Mouse (Mus musculus) frontal cortex, adult 2 months (tissue): ENCODE results near the gene Capn15. TPM values are rescaled to one million over a fixed set of nuclear protein-coding genes. Genes with fewer than 3 reads are reported as not detected.

Experiments
- DNase-seq, 2 experiments: peaks; one replicate each; pipeline ENCODE4 v3.0.0; 2022; ENCODE audit warnings: low spot score in 1 of 2; ENCODE audit errors: extremely low spot score in 1 of 2
- polyA plus RNA-seq: library from polyadenylated mRNA; depleted of rRNA; stranded (reverse); fragments of >200 nt; gene quantifications from 2 replicates; pipeline ENCODE4 v1.2.3, GENCODE M21; 2012

Gene Capn15
- polyA plus RNA-seq, 1 experiment, result 48.5 TPM

GRCm38 (mm10) chr17:25957586-25958051 is 28.0 kb downstream of the Capn15 start:
- DNase-seq, result no peak

DNA sequence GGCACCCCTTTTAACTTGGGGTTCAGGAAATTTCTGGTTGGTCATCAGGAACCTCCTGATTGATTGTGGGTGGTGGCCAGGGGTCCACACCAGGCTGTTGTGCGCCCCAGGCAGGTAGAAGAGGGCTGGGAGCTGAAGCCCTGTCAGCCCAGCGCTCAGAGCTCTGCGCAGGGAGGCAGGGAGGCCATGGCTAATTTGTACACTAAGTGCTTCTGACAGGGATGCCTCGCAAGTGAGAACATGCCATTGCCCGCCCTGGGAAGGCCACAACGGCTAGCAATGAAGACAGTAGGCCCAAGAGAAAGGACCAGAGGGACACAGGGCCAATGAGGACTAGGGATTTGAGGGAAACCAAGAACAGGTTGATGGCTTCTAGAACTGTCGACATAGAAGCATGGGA is 29.0 kb downstream of the Capn15 start:
- DNase-seq, result no peak

- no peak for DNase-seq
These were observed 29.4 kb downstream of the Capn15 start for GRCm38 (mm10) chr17:25956201-25956600.

- DNase-seq, result no peak
These were observed 29.9 kb downstream of the Capn15 start for GRCm38 (mm10) chr17:25955736-25956135.

DNA sequence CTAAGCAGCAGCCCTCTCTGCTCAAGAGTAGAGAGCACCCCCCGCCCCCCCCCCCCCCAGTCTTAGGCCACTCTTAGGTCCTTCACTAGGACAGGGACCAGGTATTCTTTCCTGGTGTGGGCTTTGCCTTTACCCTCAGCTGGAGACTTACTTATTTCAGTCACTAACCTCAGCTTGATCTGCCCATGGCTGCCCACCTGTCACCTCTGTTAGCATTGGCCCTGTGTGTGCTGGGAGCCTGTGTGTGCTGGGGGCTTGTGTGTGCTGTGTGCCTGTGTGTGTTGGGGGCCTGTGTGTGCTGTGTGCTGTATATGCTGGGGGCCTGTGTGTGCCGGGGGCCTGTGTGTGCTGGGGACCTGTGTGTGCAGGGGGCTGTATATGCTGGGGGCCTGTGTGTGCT is 30.9 kb downstream of the Capn15 start:
- DNase-seq, result no peak

DNA sequence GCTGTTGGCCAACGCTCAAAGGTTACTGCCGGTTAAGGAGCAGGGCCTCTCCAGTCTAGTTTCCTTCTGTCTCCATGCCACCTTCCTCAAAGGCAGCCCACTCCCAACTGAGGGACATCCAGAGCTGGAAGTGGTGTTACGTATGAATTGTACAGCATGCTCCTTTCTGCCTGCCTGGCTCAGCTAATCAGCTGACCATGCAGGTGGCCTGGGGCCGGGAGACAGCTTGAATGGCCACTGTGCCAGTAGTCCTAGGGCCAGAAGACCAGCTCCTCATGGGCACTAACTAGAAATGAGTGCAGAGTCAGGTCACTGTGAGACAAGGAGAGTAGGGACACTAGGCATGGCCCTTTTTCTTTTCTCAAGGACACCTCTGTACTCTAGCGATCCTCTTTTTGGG is 32.4 kb downstream of the Capn15 start:
- no peak for DNase-seq

DNA sequence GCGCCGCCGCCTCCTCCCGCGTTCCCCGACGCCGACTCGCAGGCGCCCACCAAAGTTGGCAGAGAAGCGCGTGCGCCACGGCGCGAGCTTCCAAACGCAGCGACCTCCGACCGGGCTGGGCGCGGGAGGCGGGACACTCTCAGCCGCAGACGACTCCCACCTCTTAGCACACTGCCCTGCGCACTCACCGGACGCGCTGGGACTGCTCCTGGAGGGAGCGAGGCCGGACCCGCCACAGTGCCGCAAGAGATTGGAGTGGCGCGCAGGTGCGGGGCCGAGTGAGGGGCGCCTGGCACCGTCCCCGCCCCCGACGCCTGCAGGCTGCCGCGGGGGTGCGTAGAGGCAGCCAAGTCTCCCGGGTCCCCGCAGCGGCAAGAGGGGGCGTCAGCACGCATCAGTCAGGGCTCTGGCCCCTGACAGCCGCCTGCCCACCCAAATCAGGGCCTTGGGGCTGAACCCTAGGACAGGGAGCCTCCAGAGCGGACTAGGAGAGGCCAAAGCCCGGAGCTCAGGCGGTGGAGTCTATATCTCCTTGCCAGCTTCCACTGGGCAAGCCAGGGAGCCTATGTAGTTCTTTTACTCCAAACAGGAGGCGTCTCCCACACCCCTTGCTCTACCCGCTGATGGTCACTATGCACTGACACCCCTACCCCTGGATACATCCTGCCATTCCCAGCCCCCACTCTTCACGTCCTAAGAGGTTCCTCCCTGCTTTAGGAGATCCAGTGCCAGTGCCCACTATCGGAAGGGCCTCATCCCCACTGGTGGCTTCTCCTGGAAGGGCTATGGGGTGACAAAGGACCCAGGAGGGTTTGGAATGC is 33.6 kb downstream of the Capn15 start, which contains the start of gene A930017K11Rik:
Gene A930017K11Rik (minus strand): TSS at position 763 of the 821 bp plus-strand sequence.
- DNase-seq, result no peak

DNA sequence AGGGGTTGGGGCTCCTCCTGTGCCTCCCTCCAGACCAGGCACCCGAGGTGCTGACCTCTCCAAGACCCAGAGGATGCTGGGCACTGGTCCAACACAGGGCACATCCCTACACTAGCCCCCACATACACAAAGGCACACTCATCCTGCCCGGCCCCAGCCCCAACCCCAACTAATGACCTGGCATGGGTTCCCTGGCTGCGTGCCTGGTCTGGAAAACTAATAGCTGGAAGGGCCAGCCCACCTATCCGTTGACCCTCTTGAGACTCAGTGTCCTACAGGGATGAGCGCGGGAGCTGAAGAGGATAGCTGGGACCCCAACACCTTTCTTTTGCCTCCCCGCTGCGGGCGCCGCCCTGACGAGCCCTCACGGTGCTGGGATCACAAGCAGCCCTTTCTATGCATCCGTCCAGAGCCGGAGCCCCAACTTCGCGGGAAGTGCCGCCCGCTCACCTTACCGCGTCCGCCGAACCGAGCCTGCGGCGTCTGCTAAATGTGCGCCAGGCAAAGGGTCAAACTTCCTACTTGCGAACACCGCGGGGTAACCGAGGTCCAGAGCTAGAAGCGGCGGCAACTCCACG is 34.3 kb downstream of the Capn15 start:
- DNase-seq, result no peak

- no peak for DNase-seq
These were observed 34.9 kb downstream of the Capn15 start for GRCm38 (mm10) chr17:25950706-25951105.

- no peak for DNase-seq
These were observed 35.6 kb downstream of the Capn15 start for GRCm38 (mm10) chr17:25949981-25950380.

- DNase-seq, result no peak
These were observed 37.5 kb downstream of the Capn15 start for GRCm38 (mm10) chr17:25948051-25948450.

DNA sequence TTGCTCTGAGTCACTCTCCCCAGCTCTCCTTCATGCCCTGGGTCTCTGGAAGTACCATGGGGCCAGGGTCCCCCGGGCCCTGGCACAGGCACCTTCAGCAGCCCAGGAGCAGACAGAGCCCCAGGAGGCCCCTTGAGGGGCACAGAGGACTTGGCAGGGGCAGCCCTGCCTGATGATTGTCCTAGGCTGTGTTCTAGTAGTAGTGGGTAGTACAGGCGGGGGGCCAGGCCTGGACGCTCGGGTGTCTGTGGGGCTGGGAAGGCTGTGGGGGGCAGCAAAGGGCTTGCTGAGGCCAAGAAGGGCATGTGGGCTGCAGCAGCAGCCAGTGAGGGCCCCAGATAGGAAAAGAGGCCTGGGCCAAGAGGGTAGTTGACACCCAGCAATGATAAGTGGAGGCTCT is 38.0 kb downstream of the Capn15 start:
- DNase-seq, result no peak

- no peak for DNase-seq
These were observed 38.7 kb downstream of the Capn15 start for GRCm38 (mm10) chr17:25946891-25947290.

DNA sequence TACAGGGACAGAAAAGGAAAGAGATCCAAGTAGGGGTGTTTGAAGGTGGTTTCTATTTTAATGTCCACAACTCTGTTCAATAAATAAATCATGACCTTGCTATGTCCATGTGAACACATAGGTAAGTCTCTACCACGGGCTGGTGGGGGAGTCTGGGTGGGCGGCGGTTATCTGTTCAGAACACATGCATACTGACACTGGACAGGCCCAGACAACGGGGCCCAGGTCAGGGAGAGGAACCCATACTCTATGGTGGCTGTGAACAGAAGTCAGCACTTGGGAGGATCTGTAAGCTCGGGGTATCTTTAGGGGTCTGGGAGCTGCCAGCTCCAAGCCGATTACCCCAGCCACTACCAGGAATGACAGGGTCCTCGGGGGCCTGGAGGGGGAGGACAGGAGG is 39.2 kb downstream of the Capn15 start:
- no peak for DNase-seq

DNA sequence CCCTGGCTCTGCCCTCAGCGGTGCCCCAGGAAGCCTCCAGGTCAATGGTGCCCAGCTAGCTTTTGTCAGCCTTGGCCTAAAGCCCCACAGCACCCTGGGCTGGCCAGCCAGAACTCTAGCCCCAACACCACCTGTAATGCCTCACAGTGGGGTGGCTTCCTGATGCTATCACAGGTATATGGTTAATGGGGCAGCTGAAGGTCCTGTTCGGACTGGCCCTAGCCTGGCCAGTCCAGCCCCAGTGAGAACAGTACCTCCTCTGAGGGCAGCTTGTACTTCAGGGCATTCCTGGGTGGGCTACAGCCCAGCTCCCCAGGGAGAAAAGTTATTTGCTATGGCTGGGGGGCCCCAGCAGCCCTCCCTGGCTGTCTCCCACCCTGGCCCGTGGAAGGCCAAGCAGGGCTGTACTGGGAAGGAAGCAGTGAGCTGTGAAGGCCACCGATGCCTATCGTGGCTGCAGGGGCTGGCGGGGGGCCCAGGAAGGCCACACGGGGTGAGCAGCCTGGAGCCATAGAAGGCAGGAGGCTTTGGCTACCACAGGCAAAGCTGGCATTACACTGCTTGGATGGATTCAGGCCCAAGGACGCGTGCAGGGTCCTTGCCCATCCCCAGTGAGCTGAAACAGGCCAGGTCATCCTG is 40.0 kb downstream of the Capn15 start:
- DNase-seq, result no peak

DNA sequence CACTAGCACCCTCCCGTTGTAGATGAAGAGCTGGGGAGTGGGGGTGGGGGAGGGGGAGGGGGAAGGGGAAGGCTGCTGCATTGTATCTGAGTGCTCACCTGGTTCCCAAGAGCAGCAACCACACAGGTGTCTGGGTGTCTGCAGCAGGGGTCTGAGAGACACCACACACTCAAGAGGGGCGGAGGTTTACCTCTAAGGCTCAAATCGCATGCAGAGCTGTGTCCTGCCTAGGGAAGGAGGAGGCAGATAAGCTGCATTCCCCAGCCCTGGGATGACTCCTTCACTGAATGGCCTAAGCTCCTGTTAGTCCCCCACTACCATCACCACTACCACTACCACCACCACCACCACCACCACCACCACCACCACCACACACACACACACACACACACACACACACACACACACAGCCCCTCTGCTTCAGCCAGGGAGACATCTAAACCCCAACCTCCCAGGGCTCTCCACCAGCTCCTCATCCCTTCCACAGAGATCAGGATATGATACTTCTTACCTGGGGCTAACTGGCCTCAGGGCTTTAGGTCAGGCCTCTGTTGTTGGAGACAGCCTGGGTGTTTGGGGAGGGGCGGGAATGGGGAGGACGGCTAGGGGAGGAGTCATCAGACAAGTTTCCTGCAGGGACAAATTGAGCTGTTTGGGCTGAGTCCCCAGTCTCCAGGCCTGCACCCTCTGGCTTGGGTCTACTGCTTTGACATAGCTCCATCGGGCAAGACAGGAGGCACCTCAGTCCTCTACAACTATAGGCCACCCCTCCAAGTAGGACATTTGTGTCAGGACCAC is 41.0 kb downstream of the Capn15 start, which contains the start of the genes Pigq and Nhlrc4:
Gene Pigq (minus strand): TSS at position 571 of the 798 bp plus-strand sequence.
Gene Nhlrc4 (minus strand): TSS at position 596 of the 798 bp plus-strand sequence.
- DNase-seq, result no peak

DNA sequence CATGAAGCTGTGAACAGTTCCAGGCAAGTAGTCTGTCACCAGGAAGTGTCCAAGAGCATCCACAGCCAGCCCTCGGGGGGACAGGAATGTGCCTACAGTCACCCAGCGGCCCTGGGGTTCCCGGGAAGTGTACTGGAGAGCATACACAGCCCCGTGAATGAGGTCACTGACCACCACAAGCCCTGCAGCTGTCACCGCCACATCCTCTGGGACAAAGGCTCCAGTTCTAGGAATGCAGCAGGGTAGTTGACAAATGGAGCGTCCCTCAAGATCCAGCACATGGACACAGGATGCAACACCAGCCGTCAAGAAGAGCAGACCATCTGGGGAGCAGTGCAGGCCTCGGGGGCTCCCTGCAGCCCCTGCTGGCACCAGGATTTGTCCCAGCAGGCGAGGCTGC is 41.8 kb downstream of the Capn15 start:
- no peak for DNase-seq

DNA sequence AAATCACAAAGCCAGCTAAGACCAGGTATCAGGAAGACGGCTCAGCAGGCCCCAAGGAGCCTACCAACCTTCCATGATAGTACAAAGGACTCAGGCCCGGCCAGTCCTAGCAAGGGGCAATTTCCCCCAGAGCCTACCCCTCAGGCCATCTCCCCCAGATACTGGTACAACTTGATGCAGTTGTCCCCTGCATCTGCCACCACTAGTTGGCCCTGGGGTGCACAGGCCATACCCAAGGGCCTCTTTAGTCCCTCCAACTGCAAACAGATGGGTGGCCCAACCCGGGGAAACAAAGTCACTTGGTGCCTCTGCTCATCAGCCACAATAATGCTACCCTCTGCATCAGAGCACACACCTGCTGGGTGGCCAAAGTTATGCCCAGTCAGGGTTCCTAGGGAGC is 42.4 kb downstream of the Capn15 start:
- DNase-seq, result no peak

DNA sequence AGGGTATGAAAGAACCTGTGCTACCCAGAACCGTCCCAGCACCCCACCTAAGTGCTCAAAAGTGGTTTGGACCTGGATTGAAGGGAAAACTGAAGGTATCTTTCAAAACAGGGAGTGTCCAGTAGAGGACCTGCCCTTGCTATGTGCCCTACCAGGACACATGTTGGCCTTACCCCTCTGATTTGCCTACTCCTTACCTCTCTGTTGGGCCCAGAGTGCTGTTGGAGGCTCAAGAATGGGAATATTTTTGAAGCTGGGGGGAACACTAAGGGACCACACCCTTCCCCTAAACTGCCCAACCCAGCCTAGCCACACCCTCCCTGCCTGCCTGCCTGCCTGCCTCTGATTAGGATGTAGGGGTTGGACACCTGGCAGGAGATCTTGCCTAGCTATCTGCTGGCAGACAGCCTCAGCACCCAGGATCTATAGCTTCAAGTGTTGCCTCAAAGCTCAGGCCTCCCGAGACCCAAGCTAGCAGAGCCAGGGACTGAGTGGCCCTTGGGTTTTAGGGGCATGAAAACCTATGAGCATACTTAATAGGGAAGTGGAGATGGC is 42.9 kb downstream of the Capn15 start:
- no peak for DNase-seq

DNA sequence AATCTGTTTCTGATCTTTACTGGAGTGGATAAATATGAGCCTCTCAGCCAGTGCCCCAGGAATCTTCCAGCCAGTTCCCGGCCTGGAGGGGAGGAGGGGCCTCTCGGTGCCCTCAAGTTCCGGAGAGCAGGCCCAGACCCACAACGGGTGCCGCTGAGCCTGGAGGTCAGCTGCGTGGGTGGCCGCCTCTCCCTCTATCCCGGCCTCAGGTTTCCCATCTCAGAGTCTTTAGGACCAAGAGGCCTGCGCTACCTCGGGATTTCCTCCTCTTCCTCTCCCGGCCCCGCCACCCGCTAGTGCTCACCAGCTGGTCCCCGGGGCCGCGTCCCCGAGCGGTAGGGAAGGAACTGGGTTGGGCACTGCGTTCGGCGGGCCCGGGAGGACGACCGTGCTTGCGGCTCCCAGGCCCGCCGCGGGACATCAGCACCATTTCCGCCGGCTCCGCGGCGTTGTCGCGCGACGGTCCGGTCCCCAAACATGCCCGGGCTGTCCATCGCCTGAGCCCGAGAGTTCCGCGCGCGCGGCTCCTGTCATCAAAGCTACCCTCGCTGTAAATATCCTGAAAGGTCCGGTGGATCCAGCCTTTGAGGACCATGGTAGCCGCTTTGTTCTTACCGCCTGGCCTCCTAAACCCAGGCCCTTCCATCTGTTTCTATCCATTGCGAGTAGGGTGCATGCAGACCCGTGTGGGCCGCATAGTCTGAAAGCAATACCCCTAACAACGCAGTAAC is 43.9 kb downstream of the Capn15 start:
- peak in 1 of 2 experiments; percentile 78 for DNase-seq
